Mouse (Mus musculus): Measurements from ENCODE around the gene Ifnar2.

The Ifnar2 gene

GRCm38 (mm10) chr16:91372577-91373472 lies at the start of gene Ifnar2:
Gene Ifnar2 (plus strand): TSS chr16:91372783.
- peak; percentile 89 to 90 for DNase-seq (ENCODE audit: low spot score in 2 of 2)

DNA sequence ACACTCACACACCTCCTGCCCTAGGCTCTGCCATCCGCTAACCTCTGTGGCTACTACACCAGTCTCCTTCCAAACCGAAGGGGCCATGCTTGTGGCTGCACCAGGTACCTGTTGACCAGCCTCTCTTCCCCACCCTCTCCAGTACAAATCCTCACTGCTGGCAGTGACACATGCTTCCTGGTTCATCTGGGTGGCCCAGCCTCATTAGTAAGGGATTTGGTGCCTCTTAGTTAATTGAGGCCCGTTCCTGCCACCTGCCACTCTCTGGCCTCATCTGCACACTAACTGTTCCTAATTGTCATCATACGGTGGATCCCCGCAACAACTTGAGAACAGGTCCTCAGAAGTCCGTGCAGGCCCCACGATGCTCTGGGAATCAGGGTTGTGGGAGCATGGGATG lies 45.0 kb upstream of the Ifnar2 start:
- no peak for DNase-seq (ENCODE audit: low spot score in 2 of 2)

- no peak for DNase-seq (ENCODE audit: low spot score in 2 of 2)
Observed at GRCm38 (mm10) chr16:91328922-91329321, 43.7 kb upstream of the Ifnar2 start.

GRCm38 (mm10) chr16:91330496-91330895 lies 42.1 kb upstream of the Ifnar2 start:
- DNase-seq (ENCODE audit: low spot score in 2 of 2), result no peak

GRCm38 (mm10) chr16:91331153-91331552 lies 41.4 kb upstream of the Ifnar2 start:
- DNase-seq (ENCODE audit: low spot score in 2 of 2), result no peak

DNA sequence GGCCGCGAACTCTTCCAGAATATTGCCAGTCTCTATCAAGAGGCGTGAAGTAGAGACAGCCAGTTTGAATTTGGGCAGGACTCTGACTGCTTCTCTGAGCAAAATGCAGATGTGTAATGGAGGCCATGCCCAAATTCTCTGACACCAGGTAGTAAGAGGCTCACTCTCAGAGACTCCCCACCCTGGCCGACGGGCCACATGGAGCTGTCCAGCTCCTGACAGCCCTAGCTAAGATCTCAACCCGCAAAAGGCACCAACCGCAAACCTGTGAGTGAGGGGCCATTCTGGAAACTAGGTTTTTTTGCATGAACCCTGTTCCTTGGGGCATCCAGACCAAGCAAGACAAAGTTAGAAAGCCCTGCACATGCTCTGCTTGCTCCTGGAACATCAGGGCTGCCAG lies 39.7 kb upstream of the Ifnar2 start:
- no peak for DNase-seq (ENCODE audit: low spot score in 2 of 2)

DNA sequence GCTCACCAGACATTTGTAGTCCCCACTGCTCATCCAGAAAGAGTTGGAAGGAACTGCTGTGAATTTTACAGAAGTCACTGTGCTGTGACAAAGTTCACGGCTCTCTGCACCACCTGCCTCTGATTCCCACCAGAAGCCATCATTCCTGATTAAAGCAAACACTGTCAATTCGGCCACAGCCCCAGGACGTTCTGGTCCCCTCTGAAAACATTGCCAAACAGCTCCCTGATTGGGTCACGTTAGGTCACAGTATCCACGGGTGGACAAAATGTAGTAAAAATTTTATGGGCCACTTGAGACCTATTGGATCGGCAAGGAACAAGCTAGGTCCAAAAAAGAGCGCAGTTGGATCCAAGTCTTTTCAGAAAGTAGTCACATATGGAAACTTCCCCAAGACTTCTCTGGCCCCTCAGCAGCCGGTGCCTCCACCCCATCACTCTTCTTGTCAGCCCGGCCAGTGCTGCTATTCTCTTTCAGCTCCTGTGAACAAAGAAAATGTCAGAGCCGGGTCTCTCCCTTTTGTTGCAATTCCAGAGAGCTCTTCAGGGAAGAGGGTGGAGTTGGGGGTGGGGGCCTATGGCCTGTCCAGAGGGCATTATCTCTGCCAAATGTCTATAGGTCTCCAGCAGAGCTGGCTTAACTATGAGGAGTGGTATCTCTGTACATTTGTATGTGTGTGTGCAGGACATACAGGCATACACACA lies 38.2 kb upstream of the Ifnar2 start:
- no peak for DNase-seq (ENCODE audit: low spot score in 2 of 2)

GRCm38 (mm10) chr16:91336753-91337152 lies 35.8 kb upstream of the Ifnar2 start:
- no peak for DNase-seq (ENCODE audit: low spot score in 2 of 2)

DNA sequence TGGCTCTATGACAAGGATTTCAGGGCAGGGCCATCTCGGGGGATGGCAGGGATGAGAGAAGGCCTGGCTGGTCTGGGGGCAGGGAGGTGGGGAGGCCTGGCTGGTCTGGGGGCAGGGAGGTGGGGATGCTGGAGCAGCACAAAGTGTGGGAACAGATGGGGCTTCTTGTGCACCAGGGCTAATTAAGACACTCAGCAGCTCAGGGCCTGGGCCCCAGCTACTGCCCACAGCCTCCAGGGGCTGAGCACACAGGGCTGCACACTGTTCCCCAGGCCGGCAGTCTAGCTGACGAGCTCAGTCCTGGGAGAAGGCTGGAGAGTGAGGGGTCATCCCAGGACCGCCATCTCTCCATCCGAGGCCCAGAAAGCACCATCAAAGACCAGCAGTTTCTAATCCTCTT lies 35.1 kb upstream of the Ifnar2 start:
- DNase-seq (ENCODE audit: low spot score in 2 of 2), result no peak

- no peak for DNase-seq (ENCODE audit: low spot score in 2 of 2)
Observed at GRCm38 (mm10) chr16:91346491-91346890, 26.1 kb upstream of the Ifnar2 start.

GRCm38 (mm10) chr16:91347491-91348263 lies 24.9 kb upstream of the Ifnar2 start:
- DNase-seq (ENCODE audit: low spot score in 2 of 2), result no peak

DNA sequence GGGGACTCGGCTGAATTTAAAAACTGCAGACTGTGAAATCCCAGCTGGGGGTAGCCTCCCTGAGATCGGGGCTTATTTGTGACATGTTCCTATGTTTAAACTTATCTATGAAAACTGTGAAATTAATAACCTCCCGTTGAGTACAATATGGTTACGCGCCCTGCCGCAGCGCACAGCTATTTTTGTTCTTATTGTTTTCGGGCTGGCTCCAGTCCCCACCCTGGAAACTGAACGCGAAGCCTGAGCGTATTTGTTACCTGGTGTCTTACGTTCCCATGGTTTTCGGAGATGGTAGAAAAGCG lies 24.4 kb upstream of the Ifnar2 start:
- peak in 1 of 2 experiments; percentile 33 for DNase-seq (ENCODE audit: low spot score in 2 of 2)

GRCm38 (mm10) chr16:91348588-91349330 lies 23.8 kb upstream of the Ifnar2 start:
- peak in 1 of 2 experiments; percentile 68 for DNase-seq (ENCODE audit: low spot score in 2 of 2)

- DNase-seq (ENCODE audit: low spot score in 2 of 2), result peak; percentile 86 to 89
Observed at GRCm38 (mm10) chr16:91352084-91352562, 20.5 kb upstream of the Ifnar2 start.

DNA sequence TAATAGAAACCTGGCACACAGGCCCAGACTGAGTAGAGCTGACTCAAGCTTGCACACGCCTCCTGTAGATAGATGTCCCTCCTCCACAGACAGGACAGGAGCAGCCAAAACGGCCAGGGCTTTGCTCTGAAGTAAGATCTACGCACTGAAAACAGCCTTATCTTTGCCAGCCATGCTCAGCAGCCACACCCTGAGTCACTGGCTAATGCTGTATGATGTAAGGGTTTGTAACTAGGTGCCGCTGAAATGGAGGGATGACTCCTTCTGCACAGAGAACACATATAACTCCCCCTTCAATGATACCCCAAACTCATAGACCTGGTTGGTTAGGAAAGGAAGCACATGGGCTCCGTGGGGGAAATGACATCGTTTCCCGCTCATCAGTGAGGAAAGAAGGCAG lies 19.8 kb upstream of the Ifnar2 start:
- peak; percentile 63 to 84 for DNase-seq (ENCODE audit: low spot score in 2 of 2)

DNA sequence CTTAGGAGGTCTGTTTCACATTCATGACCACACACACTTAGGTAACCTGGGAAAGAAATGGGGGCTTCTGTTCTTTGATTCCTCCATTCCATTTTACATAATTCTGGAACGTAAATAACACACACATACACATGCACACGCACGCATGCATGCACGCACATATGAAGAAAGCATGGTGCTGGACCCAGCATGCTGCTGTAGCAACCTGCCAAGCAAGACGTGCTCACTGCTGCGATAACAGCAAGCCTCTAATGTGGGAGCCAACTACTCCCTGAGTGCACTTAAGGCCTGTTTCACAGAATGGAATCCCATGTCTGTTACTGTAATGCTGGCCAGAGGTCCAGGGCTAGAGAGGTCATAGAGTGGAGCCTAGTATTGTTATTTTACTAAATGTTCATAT lies 19.4 kb upstream of the Ifnar2 start:
- peak in 1 of 2 experiments; percentile 53 for DNase-seq (ENCODE audit: low spot score in 2 of 2)

DNA sequence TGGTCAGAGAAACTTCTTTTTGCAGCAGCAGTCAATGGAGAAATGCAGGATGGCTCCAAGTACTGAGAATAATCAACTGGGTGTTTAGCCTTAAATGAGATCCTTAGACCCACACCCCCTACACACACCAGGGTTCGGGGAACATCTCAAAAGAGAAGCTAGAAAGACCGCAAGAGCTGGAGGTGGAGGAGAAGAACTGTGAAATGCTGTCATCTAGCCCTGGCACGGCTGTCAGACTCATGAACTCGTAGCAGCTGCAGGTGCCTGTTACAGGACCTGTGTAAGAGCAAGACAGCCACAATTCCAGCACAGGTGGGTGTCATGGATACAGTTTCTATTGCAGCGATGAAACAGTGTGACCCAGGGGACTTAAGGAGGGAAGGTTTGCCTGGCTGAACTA lies 18.9 kb upstream of the Ifnar2 start:
- DNase-seq (ENCODE audit: low spot score in 2 of 2), result peak; percentile 45 to 58

DNA sequence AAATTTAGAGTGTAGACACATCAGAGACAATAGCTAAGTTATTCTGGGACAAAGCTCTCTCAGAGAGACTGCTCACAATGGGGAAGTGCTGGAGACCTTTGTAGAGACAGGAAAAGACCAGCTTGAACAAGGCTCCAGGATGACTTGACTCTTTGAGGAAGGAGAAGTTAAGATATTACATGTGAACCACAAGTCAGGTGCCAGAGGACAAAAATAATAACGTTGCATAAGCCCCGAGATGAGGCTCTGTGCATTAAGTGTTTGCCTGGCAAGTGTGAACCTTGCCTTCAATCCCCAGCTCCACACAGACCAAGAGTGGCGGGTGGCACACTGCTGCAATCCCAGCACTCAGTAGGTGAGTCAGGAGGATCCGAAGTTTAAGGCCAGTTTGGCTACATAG lies 18.0 kb upstream of the Ifnar2 start:
- peak in 1 of 2 experiments; percentile 51 for DNase-seq (ENCODE audit: low spot score in 2 of 2)

- peak; percentile 53 to 62 for DNase-seq (ENCODE audit: low spot score in 2 of 2)
Observed at GRCm38 (mm10) chr16:91355160-91355559, 17.4 kb upstream of the Ifnar2 start.

- DNase-seq (ENCODE audit: low spot score in 2 of 2), result no peak
Observed at GRCm38 (mm10) chr16:91356760-91357525, 15.6 kb upstream of the Ifnar2 start.

DNA sequence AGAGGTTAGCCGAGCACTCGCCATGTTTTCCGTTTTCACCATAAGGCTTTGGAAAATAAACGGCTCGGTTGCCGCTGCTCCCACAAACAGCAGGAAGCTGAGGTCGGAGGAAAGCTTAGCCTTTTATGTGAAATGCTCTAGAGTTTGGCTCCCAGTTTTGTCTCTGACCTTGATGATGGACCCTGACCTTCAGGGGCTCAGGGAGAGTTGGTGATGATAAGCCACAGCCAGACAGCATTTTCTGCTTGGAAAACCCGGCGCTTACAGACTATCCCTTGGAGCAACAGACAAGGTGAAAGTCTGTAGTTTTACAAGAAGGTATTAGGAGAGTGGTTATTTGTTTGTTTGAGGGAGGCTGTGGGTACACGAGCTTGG lies 15.1 kb upstream of the Ifnar2 start:
- DNase-seq (ENCODE audit: low spot score in 2 of 2), result no peak

Measured in spleen, postnatal 10 days (tissue).